Mouse (Mus musculus) lung, embryonic 14.5 days (tissue): ENCODE measurements around the gene Gm38100. TPM values are rescaled to one million over a fixed set of nuclear protein-coding genes. Genes with fewer than 3 reads are reported as not detected.

Experiments used
- ATAC-seq: fragments of 200-750 bp; cut with Nextera tagmentation; 2 replicates; pipeline ENCODE4 v1.8.0; 2017; ENCODE audit warnings: mild to moderate bottlenecking, moderate TSS enrichment, moderate library complexity; ENCODE audit not compliant: insufficient read depth
- DNase-seq: peaks from one replicate; pipeline ENCODE4 v3.0.0-alpha.2; 2015
- H3K27ac ChIP-seq: fragments of 300-500 bp; sonication (generic); 2 replicates; pipeline ENCODE4 v1.5.1; 2014; ENCODE audit warnings: low read depth, mild to moderate bottlenecking, moderate library complexity
- H3K27me3 ChIP-seq: fragments of 300-500 bp; sonication (generic); 2 replicates; pipeline ENCODE4 v1.6.1; 2014; ENCODE audit warnings: low read length, control low read depth; ENCODE audit not compliant: insufficient read depth
- H3K36me3 ChIP-seq: fragments of 300-500 bp; sonication (generic); 2 replicates; pipeline ENCODE4 v1.6.1; 2014; ENCODE audit warnings: control low read depth; ENCODE audit not compliant: insufficient read depth
- H3K4me1 ChIP-seq: fragments of 300-500 bp; sonication (generic); 2 replicates; pipeline ENCODE4 v1.6.1; 2014; ENCODE audit warnings: antibody characterized with exemption, control low read depth; ENCODE audit not compliant: insufficient read depth
- H3K4me2 ChIP-seq: fragments of 300-500 bp; sonication (generic); 2 replicates; pipeline ENCODE4 v1.6.1; 2014; ENCODE audit warnings: mild to moderate bottlenecking
- H3K4me3 ChIP-seq: fragments of 300-500 bp; sonication (generic); 2 replicates; pipeline ENCODE4 v1.5.1; 2014; ENCODE audit warnings: low read depth, low read length
- H3K9ac ChIP-seq: fragments of 300-500 bp; sonication (generic); 2 replicates; pipeline ENCODE4 v1.6.1; 2014
- H3K9me3 ChIP-seq: fragments of 300-500 bp; sonication (generic); 2 replicates; pipeline ENCODE4 v1.6.1; 2016; ENCODE audit warnings: low read depth, low read length, control low read depth
- CTCF ChIP-seq: IDR thresholded peaks from 2 replicates; pipeline ENCODE4 v1.5.1; 2016; ENCODE audit warnings: antibody characterized with exemption, low read depth
- WGBS: fragments of 180-500 bp; shearing (Covaris S2); extraction: QIAGEN DNeasy Blood & Tissue Kit; methylation state at CpG from one replicate; pipeline ENCODE4 v1.1.7; 2014; 5-methylcytosine and 5-hydroxymethylcytosine counted together
- polyA plus RNA-seq: library from polyadenylated mRNA; unstranded; fragments of >200 nt; fragmentation: Nextera tagmentation; extraction: Ambion mirVana; gene quantifications from 2 replicates; pipeline ENCODE4 v1.2.1, GENCODE M21; 2014

The Gm38100 gene
- polyA plus RNA-seq, 1 experiment from 2014 or later, result not detected

- Histone ChIP-seq H3K4me2 (no peak overlapping the region), H3K36me3 (no peaks in the 10 kb centered on the region), H3K9ac (no peak overlapping the region), H3K27ac (no peak overlapping the region), H3K4me1 (no peaks in the 10 kb centered on the region), H3K9me3 (no peaks in the 10 kb centered on the region), H3K27me3 (no peaks in the 10 kb centered on the region), H3K4me3 (no peak overlapping the region)
- WGBS, result 65% methylated on average over 3 of the region's 3 CpGs
- ATAC-seq (no peak), DNase-seq (no peak)
- no peak for TF ChIP-seq CTCF
Observed at GRCm38 (mm10) chr1:175938731-175939130, 18.6 kb downstream of the Gm38100 start.

DNA sequence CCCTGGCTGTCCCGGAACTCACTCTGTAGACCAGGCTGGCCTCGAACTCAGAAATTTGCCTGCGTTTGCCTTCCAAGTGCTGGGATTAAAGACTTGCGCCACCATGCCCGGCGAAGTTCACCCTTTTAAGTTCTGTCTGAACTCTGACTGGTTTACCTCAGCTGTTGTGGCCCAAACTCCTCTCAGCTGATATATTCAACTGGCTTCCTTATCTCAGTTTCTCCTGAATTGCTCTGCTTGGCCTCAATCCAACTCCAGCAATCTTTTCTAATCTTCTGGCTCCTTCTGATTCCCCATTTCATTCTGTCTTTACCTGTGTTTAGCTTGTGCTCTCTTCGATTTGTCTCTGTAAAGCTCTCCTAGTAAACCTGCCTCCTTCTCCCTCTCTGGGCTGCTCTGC, 23.0 kb downstream of the Gm38100 start:
- Histone ChIP-seq H3K4me3 (no peak overlapping the region), H3K36me3 (no peaks in the 10 kb centered on the region), H3K9ac (no peak overlapping the region), H3K4me1 (no peaks in the 10 kb centered on the region), H3K9me3 (no peaks in the 10 kb centered on the region), H3K27ac (no peak overlapping the region), H3K4me2 (no peak overlapping the region), H3K27me3 (no peaks in the 10 kb centered on the region)
- TF ChIP-seq CTCF, result no peak
- DNase-seq (no peak), ATAC-seq (no peak)
- WGBS, result 78% methylated on average over 7 of the region's 7 CpGs

GRCm38 (mm10) chr1:175946718-175947315, 26.7 kb downstream of the Gm38100 start:
- no peak for ATAC-seq
- Histone ChIP-seq H3K4me1 (no peaks in the 10 kb centered on the region), H3K4me2 (no peak overlapping the region), H3K4me3 (no peak overlapping the region), H3K27ac (no peak overlapping the region), H3K9me3 (no peaks in the 10 kb centered on the region), H3K9ac (no peak overlapping the region), H3K36me3 (no peaks in the 10 kb centered on the region), H3K27me3 (no peaks in the 10 kb centered on the region)
- no peak for TF ChIP-seq CTCF
- DNase-seq, result no peak
- 66% methylated on average over 4 of the region's 4 CpGs for WGBS

DNA sequence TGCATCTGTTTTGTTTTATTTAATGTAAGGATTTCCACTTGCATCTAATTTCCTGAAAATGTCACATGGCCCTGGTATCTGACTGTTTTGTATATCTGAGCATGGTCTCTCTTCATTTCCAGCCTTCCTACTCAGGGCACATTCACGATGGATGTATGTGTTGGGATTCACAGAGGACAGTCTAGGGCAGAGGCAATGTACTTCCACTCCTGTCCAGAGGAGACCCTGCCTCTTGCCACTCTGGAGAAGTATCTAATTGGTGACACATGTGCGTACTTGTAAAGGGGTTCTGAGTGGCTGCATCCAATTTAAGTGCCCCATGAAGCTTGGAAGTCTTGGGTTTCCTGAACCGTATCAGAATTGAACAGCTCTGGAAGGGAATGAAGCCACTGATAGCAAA, 30.3 kb downstream of the Gm38100 start:
- ATAC-seq, result no peak
- Histone ChIP-seq H3K27ac (no peak overlapping the region), H3K27me3 (no peaks in the 10 kb centered on the region), H3K4me1 (no peaks in the 10 kb centered on the region), H3K9me3 (no peaks in the 10 kb centered on the region), H3K9ac (no peak overlapping the region), H3K36me3 (no peaks in the 10 kb centered on the region), H3K4me3 (no peak overlapping the region), H3K4me2 (no peak overlapping the region)
- no peak for DNase-seq
- no peak for TF ChIP-seq CTCF
- 77% methylated on average over 3 of the region's 3 CpGs for WGBS

- Histone ChIP-seq H3K4me3 (no peak overlapping the region), H3K9ac (no peak overlapping the region), H3K36me3 (no peaks in the 10 kb centered on the region), H3K4me2 (no peak overlapping the region), H3K27me3 (no peaks in the 10 kb centered on the region), H3K27ac (no peak overlapping the region), H3K9me3 (no peaks in the 10 kb centered on the region), H3K4me1 (no peaks in the 10 kb centered on the region)
- 53% methylated on average over 2 of the region's 2 CpGs for WGBS
- ATAC-seq (no peak), DNase-seq (no peak)
- TF ChIP-seq CTCF, result no peak
Observed at GRCm38 (mm10) chr1:175950851-175951250, 30.7 kb downstream of the Gm38100 start.

DNA sequence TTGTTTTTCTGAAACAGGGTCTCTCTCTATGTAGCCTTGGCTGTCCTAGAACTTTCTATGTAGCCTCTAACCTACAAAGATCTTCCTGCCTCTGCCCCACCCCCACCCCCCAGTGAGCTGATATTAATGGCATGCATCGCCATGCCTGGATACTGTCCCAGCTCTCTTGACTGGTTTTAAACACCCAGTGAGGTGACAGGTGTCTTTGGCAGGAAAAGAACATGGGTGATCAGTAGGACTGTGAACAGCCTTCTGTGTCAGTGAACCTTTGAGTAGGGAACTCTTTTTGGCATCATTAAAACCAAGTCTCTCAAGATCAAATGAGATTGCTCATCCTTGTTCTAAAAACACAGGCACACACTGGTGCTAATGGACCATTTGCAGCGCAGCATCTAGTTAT, 41.7 kb downstream of the Gm38100 start:
- Histone ChIP-seq H3K36me3 (no peaks in the 10 kb centered on the region), H3K9me3 (no peaks in the 10 kb centered on the region), H3K4me2 (no peak overlapping the region), H3K9ac (no peak overlapping the region), H3K27ac (no peak overlapping the region), H3K27me3 (no peaks in the 10 kb centered on the region), H3K4me1 (no peaks in the 10 kb centered on the region), H3K4me3 (no peak overlapping the region)
- ATAC-seq (no peak), DNase-seq (no peak)
- TF ChIP-seq CTCF, result no peak
- 81% methylated on average over 2 of the region's 2 CpGs for WGBS

GRCm38 (mm10) chr1:175967004-175967745, 47.0 kb downstream of the Gm38100 start:
- Histone ChIP-seq H3K27me3 (no peaks in the 10 kb centered on the region), H3K36me3 (no peaks in the 10 kb centered on the region), H3K9ac (no peak overlapping the region), H3K9me3 (no peaks in the 10 kb centered on the region), H3K4me2 (no peak overlapping the region), H3K4me3 (no peak overlapping the region), H3K27ac (no peak overlapping the region), H3K4me1 (no peaks in the 10 kb centered on the region)
- no peak for ATAC-seq
- TF ChIP-seq CTCF, result no peak
- DNase-seq, result no peak
- WGBS, result 81% methylated on average over 5 of the region's 5 CpGs
